Mouse (Mus musculus) hindbrain, embryonic 13.5 days (tissue): ENCODE data around the gene Usp3. TPM values are rescaled to one million over a fixed set of nuclear protein-coding genes. Genes with fewer than 3 reads are reported as not detected.

Experiments used
- ATAC-seq: fragments of 200-750 bp; cut with Nextera tagmentation; 2 replicates; pipeline ENCODE4 v1.8.0; 2017; ENCODE audit warnings: moderate TSS enrichment; ENCODE audit not compliant: low FRiP score
- H3K27ac ChIP-seq: fragments of 300-500 bp; sonication (generic); 2 replicates; pipeline ENCODE4 v1.5.1; 2015; ENCODE audit warnings: inconsistent platforms, mild to moderate bottlenecking, moderate library complexity
- H3K27me3 ChIP-seq: fragments of 300-500 bp; sonication (generic); 2 replicates; pipeline ENCODE4 v1.6.1; 2015; ENCODE audit warnings: mild to moderate bottlenecking, inconsistent platforms
- H3K36me3 ChIP-seq: fragments of 300-500 bp; sonication (generic); 2 replicates; pipeline ENCODE4 v1.6.1; 2015; ENCODE audit warnings: mild to moderate bottlenecking, inconsistent platforms
- H3K4me1 ChIP-seq: fragments of 300-500 bp; sonication (generic); replicated peaks from 2 replicates; pipeline ENCODE4 v1.6.1; 2015; ENCODE audit warnings: inconsistent platforms
- H3K4me2 ChIP-seq: fragments of 300-500 bp; sonication (generic); 2 replicates; pipeline ENCODE4 v1.6.1; 2015; ENCODE audit warnings: inconsistent platforms, mild to moderate bottlenecking, moderate library complexity
- H3K4me3 ChIP-seq: fragments of 300-500 bp; sonication (generic); 2 replicates; pipeline ENCODE4 v1.5.1; 2015; ENCODE audit warnings: mild to moderate bottlenecking, inconsistent platforms
- H3K9ac ChIP-seq: fragments of 300-500 bp; sonication (generic); 2 replicates; pipeline ENCODE4 v1.6.1; 2015; ENCODE audit warnings: mild to moderate bottlenecking, inconsistent platforms
- H3K9me3 ChIP-seq: fragments of 300-500 bp; sonication (generic); 2 replicates; pipeline ENCODE4 v1.6.1; 2016; ENCODE audit warnings: inconsistent platforms
- WGBS: fragments of 180-500 bp; shearing (Covaris S2); methylation state at CpG from one replicate; pipeline ENCODE4 v1.1.7; 2015; 5-methylcytosine and 5-hydroxymethylcytosine counted together
- polyA plus RNA-seq: library from polyadenylated mRNA; unstranded; fragments of >200 nt; fragmentation: Nextera tagmentation; extraction: Ambion mirVana; gene quantifications from 2 replicates; pipeline ENCODE4 v1.2.1, GENCODE M21; 2015

The Usp3 gene
- polyA plus RNA-seq, 1 experiment from 2014 or later, result 89.8 TPM

GRCm38 (mm10) chr9:66616858-66617257 is 23.9 kb upstream of the Usp3 start:
- WGBS, result 73% methylated on average over 4 of the region's 4 CpGs
- Histone ChIP-seq H3K4me2 (no peak overlapping the region), H3K27ac (no peak overlapping the region), H3K36me3 (no peaks in the 10 kb centered on the region), H3K4me1 (peaks cover 14% of the 10 kb centered on the region), H3K27me3 (no peaks in the 10 kb centered on the region), H3K9me3 (no peaks in the 10 kb centered on the region), H3K4me3 (no peak overlapping the region), H3K9ac (no peak overlapping the region)
- no peak for ATAC-seq

DNA sequence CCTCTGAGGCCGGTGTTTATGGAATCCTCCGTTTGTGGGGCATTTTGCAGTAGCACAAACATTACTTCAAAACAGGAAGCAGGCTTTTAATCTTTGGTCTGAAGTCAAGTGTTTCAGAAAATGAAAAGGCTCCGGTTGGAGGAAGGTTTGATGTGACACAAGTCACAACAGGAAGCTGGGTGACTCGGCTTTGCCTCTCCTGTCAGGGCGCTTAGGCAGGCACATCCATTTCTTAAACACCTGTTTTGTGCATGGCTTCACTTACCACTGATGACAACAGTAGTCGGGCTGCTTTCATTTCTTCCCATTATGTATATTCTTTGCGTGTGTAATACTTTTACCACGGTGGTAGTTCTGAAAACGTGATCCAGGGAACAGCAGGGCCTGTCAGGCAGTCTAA is 22.2 kb upstream of the Usp3 start:
- Histone ChIP-seq H3K9ac (no peak overlapping the region), H3K27ac (no peak overlapping the region), H3K4me1 (peaks cover 10% of the 10 kb centered on the region), H3K36me3 (no peaks in the 10 kb centered on the region), H3K4me2 (no peak overlapping the region), H3K9me3 (no peaks in the 10 kb centered on the region), H3K27me3 (no peaks in the 10 kb centered on the region), H3K4me3 (no peak overlapping the region)
- 80% methylated on average over 9 of the region's 9 CpGs for WGBS
- no peak for ATAC-seq

- no peak overlapping the region for H3K4me3 ChIP-seq
- H3K36me3 ChIP-seq, result no peaks in the 10 kb centered on the region
- no peak overlapping the region for H3K27ac ChIP-seq
- peaks cover 10% of the 10 kb centered on the region for H3K4me1 ChIP-seq
- H3K9ac ChIP-seq, result no peak overlapping the region
- no peak for ATAC-seq
- no peaks in the 10 kb centered on the region for H3K9me3 ChIP-seq
- H3K4me2 ChIP-seq, result no peak overlapping the region
- no peaks in the 10 kb centered on the region for H3K27me3 ChIP-seq
- 83% methylated on average over 7 of the region's 7 CpGs for WGBS
Observed at GRCm38 (mm10) chr9:66614547-66614946, 21.6 kb upstream of the Usp3 start.

GRCm38 (mm10) chr9:66613667-66614066 is 20.7 kb upstream of the Usp3 start:
- no peaks in the 10 kb centered on the region for H3K27me3 ChIP-seq
- H3K27ac ChIP-seq, result no peak overlapping the region
- no peak overlapping the region for H3K9ac ChIP-seq
- no peak for ATAC-seq
- H3K9me3 ChIP-seq, result no peaks in the 10 kb centered on the region
- 90% methylated on average over 7 of the region's 7 CpGs for WGBS
- H3K4me3 ChIP-seq, result no peak overlapping the region
- H3K36me3 ChIP-seq, result no peaks in the 10 kb centered on the region
- H3K4me1 ChIP-seq, result peaks cover 10% of the 10 kb centered on the region
- no peak overlapping the region for H3K4me2 ChIP-seq

- Histone ChIP-seq H3K9ac (no peak overlapping the region), H3K9me3 (no peaks in the 10 kb centered on the region), H3K4me1 (peaks cover 13% of the 10 kb centered on the region), H3K4me3 (no peak overlapping the region), H3K36me3 (no peaks in the 10 kb centered on the region), H3K27me3 (no peaks in the 10 kb centered on the region), H3K27ac (no peak overlapping the region), H3K4me2 (peak overlapping the region; percentile 36)
- peak; percentile 49; the same call in 1 of the 2 replicates for ATAC-seq
- WGBS, result 23% methylated on average over 18 of the region's 18 CpGs
Observed at GRCm38 (mm10) chr9:66611478-66612093, 18.6 kb upstream of the Usp3 start.

- no peaks in the 10 kb centered on the region for H3K36me3 ChIP-seq
- 80% methylated on average over 5 of the region's 5 CpGs for WGBS
- H3K9ac ChIP-seq, result no peak overlapping the region
- ATAC-seq, result no peak
- H3K4me1 ChIP-seq, result peaks cover 18% of the 10 kb centered on the region
- H3K27me3 ChIP-seq, result no peaks in the 10 kb centered on the region
- H3K27ac ChIP-seq, result no peak overlapping the region
- H3K4me3 ChIP-seq, result no peak overlapping the region
- no peaks in the 10 kb centered on the region for H3K9me3 ChIP-seq
- H3K4me2 ChIP-seq, result no peak overlapping the region
Observed at GRCm38 (mm10) chr9:66608817-66609345, 15.9 kb upstream of the Usp3 start.

GRCm38 (mm10) chr9:66606851-66607250 is 13.9 kb upstream of the Usp3 start:
- H3K4me3 ChIP-seq, result no peak overlapping the region

DNA sequence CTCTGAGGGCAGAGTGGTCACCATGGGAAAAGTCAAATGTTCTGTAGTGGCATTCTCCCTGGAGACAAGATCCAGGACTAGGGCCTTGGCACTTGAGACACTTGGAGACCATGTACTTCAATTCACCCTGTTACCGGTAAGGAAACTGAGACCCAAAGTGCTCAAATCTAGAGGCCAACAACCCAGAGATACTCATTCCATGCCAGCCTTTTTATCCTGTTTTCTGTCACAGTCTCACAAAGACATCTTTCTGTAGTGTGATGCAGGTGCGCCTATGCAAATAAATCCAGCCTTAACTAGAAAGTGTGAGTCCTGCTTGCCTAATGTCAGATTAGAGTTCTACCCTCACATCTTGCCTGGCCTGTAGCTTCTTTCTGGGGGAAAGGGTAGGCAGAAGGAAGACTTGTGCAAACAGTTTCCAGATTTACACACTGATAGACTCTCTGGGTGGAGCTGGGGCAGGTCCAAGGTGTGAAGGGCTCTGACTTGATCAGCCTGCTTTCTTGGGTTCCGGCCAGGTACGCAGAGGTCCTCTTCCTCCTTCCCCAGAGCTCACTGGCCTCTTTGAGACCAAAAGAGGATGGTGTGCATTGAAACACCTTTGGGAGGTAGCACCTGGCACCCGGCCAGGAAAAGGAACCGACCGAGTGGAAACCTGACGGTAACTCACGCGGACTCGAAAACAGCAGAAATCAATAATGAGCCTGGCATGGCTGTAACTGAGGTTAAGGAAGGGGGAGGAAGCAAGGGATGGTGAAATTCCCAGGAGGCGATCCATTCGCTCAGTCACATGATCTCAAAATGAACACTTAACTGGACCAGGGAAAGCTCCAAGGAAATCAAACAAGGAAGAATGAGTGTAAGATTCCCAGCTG is 13.2 kb upstream of the Usp3 start:
- Histone ChIP-seq H3K36me3 (no peaks in the 10 kb centered on the region), H3K4me3 (no peak overlapping the region), H3K9ac (no peak overlapping the region), H3K9me3 (no peaks in the 10 kb centered on the region), H3K27me3 (no peaks in the 10 kb centered on the region), H3K4me2 (no peak overlapping the region), H3K27ac (no peak overlapping the region), H3K4me1 (peaks cover 8% of the 10 kb centered on the region; the same call in 1 of the 2 replicates)
- WGBS, result 71% methylated on average over 13 of the region's 13 CpGs
- ATAC-seq, result no peak

More at GRCm38 (mm10) chr9:66606851-66607250, 13.9 kb upstream of the Usp3 start:
- no peak overlapping the region for H3K9ac ChIP-seq
- H3K4me2 ChIP-seq, result no peak overlapping the region
- H3K27me3 ChIP-seq, result no peaks in the 10 kb centered on the region
- no peaks in the 10 kb centered on the region for H3K9me3 ChIP-seq
- WGBS, result 77% methylated on average over 12 of the region's 12 CpGs
- no peak for ATAC-seq
- H3K27ac ChIP-seq, result no peak overlapping the region
- peaks cover 13% of the 10 kb centered on the region for H3K4me1 ChIP-seq
- no peaks in the 10 kb centered on the region for H3K36me3 ChIP-seq

- H3K9me3 ChIP-seq, result no peaks in the 10 kb centered on the region
- 88% methylated on average over 8 of the region's 8 CpGs for WGBS
Observed at GRCm38 (mm10) chr9:66604349-66605206, 11.6 kb upstream of the Usp3 start.

GRCm38 (mm10) chr9:66603907-66604306 is 11.0 kb upstream of the Usp3 start:
- 100% methylated on average over 1 of the region's 1 CpGs for WGBS
- H3K27me3 ChIP-seq, result no peaks in the 10 kb centered on the region
- no peaks in the 10 kb centered on the region for H3K9me3 ChIP-seq
- no peak overlapping the region for H3K4me3 ChIP-seq
- no peak for ATAC-seq
- H3K27ac ChIP-seq, result no peak overlapping the region
- H3K4me2 ChIP-seq, result no peak overlapping the region
- no peak overlapping the region for H3K9ac ChIP-seq
- H3K36me3 ChIP-seq, result no peaks in the 10 kb centered on the region
- H3K4me1 ChIP-seq, result peaks cover 12% of the 10 kb centered on the region

More at GRCm38 (mm10) chr9:66604349-66605206, 11.6 kb upstream of the Usp3 start:
- ATAC-seq, result no peak
- Histone ChIP-seq H3K9ac (no peak overlapping the region), H3K27me3 (no peaks in the 10 kb centered on the region), H3K4me3 (no peak overlapping the region), H3K27ac (no peak overlapping the region), H3K4me2 (no peak overlapping the region), H3K36me3 (no peaks in the 10 kb centered on the region), H3K4me1 (peaks cover 11% of the 10 kb centered on the region)

DNA sequence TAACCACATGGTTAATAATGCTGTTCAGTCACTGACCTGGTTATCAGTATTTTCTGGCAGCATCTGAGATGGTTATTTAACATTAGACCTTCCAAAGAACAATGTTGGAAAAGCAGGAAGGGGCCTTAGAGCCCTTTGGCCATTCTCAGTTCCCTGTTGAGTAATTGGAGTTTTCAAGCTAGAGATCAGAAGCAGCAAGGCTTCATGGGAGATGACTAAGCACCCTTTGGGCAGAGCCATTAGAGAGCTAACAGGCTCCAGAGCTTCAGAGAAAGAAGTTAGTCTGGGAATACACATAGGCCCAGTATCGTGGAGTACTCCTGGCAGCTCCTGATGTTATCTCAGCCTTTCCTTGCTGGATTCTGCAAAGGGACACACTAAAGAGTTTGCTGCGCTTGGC is 8.1 kb upstream of the Usp3 start:
- no peaks in the 10 kb centered on the region for H3K9me3 ChIP-seq
- 89% methylated on average over 2 of the region's 2 CpGs for WGBS
- H3K4me2 ChIP-seq, result no peak overlapping the region
- H3K4me1 ChIP-seq, result peaks cover 15% of the 10 kb centered on the region
- H3K27ac ChIP-seq, result no peak overlapping the region
- H3K36me3 ChIP-seq, result no peaks in the 10 kb centered on the region
- no peak overlapping the region for H3K4me3 ChIP-seq
- no peak for ATAC-seq
- peaks cover 4% of the 10 kb centered on the region; the same call in 1 of the 2 replicates for H3K27me3 ChIP-seq
- H3K9ac ChIP-seq, result no peak overlapping the region

DNA sequence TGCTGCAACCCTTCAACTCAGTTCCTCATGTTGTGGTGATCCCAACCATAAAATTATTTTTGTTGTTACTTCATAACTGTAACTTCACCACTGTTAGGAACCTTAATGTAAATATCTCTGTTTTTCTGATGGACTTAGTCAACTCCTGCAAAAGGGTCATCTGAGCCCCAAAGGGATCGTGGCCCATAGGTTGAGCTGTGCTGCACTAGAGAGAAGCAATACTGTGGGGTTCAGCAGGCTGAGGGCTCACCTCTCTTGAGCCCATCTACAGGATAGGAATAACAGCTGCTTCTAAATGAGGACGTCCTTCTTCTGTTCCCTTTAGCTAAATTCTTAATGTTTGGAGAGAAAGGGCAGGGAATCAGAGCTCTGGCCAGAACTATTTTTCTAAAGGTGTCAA is 7.6 kb upstream of the Usp3 start:
- Histone ChIP-seq H3K4me2 (no peak overlapping the region), H3K4me1 (peaks cover 18% of the 10 kb centered on the region), H3K36me3 (no peaks in the 10 kb centered on the region), H3K9me3 (no peaks in the 10 kb centered on the region), H3K4me3 (no peak overlapping the region), H3K27me3 (peaks cover 4% of the 10 kb centered on the region; the same call in 1 of the 2 replicates), H3K9ac (no peak overlapping the region), H3K27ac (no peak overlapping the region)
- 80% methylated on average over 2 of the region's 2 CpGs for WGBS
- ATAC-seq, result no peak
